Mouse (Mus musculus) fibroblast of lung, adult 2 months (primary cell): ENCODE measurements around the gene Adam25.
"Not testable (repeated sequence)": the region's sequence is repeated elsewhere in the genome, so short reads cannot be mapped to it uniquely, and the experiment has no call there.

Experiments
- DNase-seq: peaks from one replicate; pipeline ENCODE4 v3.0.0-alpha.2; 2011; ENCODE audit warnings: low read depth

Gene Adam25

DNA sequence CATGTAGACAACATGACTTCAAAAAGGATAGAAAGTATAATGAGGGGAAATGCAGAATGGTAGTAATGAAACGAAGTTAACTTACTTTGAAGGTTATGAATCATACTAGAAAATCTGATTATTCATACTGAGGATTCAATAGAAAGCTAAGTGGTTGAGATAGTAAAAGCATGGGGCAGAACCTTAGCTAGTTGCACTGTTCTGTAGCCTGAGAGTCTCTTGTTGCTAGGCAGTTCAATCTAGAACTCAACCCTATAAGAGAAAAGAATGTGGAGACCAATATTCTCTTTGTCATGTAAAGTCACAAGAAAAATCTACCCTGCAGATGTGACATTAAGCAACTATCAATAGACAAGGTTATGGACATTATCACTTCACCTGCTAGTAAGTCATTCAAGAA lies at the start of gene Adam25:
TSS of gene Adam25 (plus strand) at position 301 of the 400 bp plus-strand sequence.
- not testable (repeated sequence) for DNase-seq

DNA sequence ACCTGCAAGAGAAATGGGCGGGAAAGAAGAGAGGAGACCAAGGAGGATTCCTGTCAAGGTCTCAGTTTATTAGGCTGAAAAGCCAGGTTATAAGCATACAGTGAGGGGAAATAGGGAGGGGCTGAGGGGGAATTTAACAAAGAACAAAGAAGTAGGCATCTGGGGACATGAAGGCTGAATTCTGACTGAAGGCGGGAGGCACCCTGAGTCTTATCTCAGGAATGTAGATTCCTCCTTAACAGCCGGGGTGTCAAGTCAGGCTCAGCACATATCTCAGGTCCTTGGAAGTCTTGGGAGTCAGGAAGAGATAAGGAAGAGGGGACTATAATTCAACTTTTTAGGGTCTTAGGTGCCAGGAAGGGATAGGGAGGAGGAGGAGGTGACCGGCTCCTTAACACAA lies 36.6 kb upstream of the Adam25 start:
- not testable (repeated sequence) for DNase-seq

DNA sequence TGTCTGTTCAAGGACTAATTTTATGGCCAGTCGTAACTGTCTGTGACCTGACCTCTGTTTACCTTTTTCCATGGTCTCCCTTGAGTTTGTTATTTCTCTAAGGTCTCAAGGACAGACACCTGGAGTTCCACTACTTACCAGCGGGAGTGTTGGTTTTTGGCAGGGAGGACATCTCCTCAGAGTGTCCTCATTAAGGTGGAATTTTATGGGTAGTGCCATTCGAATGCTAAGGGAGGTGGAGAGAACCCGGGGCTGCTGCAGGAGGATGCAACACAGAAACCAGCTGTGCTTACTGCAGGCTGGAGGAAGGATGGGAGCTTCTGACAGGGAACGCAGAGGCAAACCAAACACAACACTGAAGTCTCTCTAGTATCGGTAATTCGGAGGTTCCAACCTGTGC lies 36.0 kb upstream of the Adam25 start:
- DNase-seq: no peak

DNA sequence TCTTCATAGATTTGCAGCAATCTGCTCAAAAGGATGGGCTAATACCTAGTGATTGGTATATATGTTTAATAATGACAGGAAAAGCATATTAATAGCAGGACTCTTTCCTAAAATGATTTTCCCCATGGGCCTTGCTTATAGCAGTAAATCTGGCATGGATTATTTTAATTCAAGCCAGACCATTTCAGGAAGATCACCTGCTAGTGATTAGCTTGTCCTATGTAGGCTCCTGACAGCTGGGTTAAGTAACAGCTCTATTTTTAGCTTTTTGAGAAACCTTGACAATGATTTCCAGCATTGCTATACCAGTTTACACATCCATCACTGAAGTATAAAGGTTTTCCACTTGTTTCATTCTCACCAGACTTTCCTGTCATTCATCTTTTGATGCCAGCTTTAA lies 31.3 kb downstream of the Adam25 start:
- peak; percentile 0 for DNase-seq

DNA sequence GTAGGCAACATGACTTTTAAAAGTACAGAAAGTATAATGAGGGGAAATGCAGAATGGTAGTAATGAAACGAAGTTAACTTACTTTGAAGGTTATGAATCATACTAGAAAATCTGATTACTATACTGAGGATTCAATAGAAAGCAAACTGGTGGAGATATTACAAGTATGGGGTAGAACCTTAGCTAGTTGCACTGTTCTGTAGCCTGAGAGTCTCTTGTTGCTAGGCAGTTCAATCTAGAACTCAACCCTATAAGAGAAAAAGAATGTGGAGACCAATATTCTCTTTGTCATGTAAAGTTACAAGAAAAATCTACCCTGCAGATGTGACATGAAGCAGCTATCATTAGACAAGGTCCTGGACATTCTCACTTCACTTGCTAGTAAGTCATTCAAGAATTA lies 41.0 kb downstream of the Adam25 start, which contains the start of gene Adam20:
TSS of gene Adam20 (plus strand) at position 301 of the 400 bp plus-strand sequence.
- DNase-seq: not testable (repeated sequence)

DNA sequence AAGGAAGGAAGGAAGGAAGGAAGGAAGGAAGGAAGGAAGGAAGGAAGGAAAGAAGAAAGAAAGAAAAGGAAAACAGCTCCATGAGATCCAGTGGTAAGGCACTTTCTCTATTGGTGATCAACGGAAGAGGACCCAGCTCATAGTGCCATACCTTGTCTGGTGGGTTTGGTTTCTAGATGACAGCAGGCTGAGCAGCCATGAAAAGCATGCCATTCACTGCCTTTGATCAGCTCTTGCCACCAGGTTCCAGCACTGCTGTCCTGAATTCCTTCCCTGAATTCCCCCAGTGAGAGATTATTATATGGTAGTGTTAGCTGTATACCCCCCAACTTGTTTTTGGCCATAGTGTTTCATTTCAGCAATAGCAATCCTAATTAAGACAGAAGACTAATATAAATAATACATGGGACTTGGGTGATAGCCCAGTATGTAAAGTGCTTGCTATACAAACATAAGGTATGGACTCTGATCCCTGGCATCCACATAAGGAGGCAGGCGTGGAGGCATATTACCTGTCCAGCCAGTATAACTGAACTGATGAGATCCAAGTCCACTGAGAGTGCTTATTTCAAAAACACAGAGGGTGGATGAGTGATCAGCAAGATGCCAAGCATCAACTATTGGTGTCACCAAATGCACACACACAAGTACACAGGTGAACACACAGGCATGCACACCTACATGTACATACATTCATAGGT lies 51.5 kb downstream of the Adam25 start:
- DNase-seq: no peak
